Mouse (Mus musculus) lung, embryonic 15.5 days (tissue): ENCODE measurements around the gene Gm43951. TPM values are rescaled to one million over a fixed set of nuclear protein-coding genes. Genes with fewer than 3 reads are reported as not detected.
A peak's percentile ranks its signal among the peaks of the same experiment; 100 is the strongest.

Experiments used
- ATAC-seq: fragments of 200-750 bp; cut with Nextera tagmentation; 2 replicates; pipeline ENCODE4 v1.8.0; 2017; ENCODE audit warnings: moderate number of reproducible peaks, borderline replicate concordance; ENCODE audit not compliant: low FRiP score, low TSS enrichment; ENCODE audit errors: extremely low read depth
- H3K27ac ChIP-seq: fragments of 300-500 bp; sonication (generic); 2 replicates; pipeline ENCODE4 v1.5.1; 2015; ENCODE audit warnings: moderate library complexity, mild to moderate bottlenecking, inconsistent platforms
- H3K27me3 ChIP-seq: fragments of 300-500 bp; sonication (generic); 2 replicates; pipeline ENCODE4 v1.6.1; 2015; ENCODE audit warnings: inconsistent platforms
- H3K36me3 ChIP-seq: fragments of 300-500 bp; sonication (generic); 2 replicates; pipeline ENCODE4 v1.6.1; 2015; ENCODE audit warnings: inconsistent platforms
- H3K4me1 ChIP-seq: fragments of 300-500 bp; sonication (generic); 2 replicates; pipeline ENCODE4 v1.6.1; 2015; ENCODE audit warnings: inconsistent platforms
- H3K4me2 ChIP-seq: fragments of 300-500 bp; sonication (generic); 2 replicates; pipeline ENCODE4 v1.6.1; 2015; ENCODE audit warnings: inconsistent platforms, mild to moderate bottlenecking, moderate library complexity
- H3K4me3 ChIP-seq: fragments of 300-500 bp; sonication (generic); 2 replicates; pipeline ENCODE4 v1.5.1; 2015; ENCODE audit warnings: mild to moderate bottlenecking, inconsistent platforms
- H3K9ac ChIP-seq: fragments of 300-500 bp; sonication (generic); 2 replicates; pipeline ENCODE4 v1.6.1; 2015; ENCODE audit warnings: inconsistent platforms
- H3K9me3 ChIP-seq: fragments of 300-500 bp; sonication (generic); 2 replicates; pipeline ENCODE4 v1.6.1; 2016; ENCODE audit warnings: inconsistent platforms
- WGBS: fragments of 180-500 bp; shearing (Covaris S2); methylation state at CpG from one replicate; pipeline ENCODE4 v1.1.7; 2015; 5-methylcytosine and 5-hydroxymethylcytosine counted together
- polyA plus RNA-seq: library from polyadenylated mRNA; unstranded; fragments of >200 nt; fragmentation: Nextera tagmentation; extraction: Ambion mirVana; gene quantifications from 2 replicates; pipeline ENCODE4 v1.2.1, GENCODE M21; 2015

Gene Gm43951
- polyA plus RNA-seq, 1 experiment from 2014 or later: 0.44 TPM

- no peak overlapping the region for H3K4me3 ChIP-seq
- no peaks in the 10 kb centered on the region for H3K9me3 ChIP-seq
- ATAC-seq: no peak
- H3K4me1 ChIP-seq: no peaks in the 10 kb centered on the region
- no peak overlapping the region for H3K9ac ChIP-seq
- 10% methylated on average over 5 of the region's 5 CpGs for WGBS
- H3K27me3 ChIP-seq: no peaks in the 10 kb centered on the region
- no peak overlapping the region for H3K27ac ChIP-seq
- H3K4me2 ChIP-seq: no peak overlapping the region
- no peaks in the 10 kb centered on the region for H3K36me3 ChIP-seq
Observed at GRCm38 (mm10) chr11:72224865-72225264, 18.2 kb upstream of the Gm43951 start.

DNA sequence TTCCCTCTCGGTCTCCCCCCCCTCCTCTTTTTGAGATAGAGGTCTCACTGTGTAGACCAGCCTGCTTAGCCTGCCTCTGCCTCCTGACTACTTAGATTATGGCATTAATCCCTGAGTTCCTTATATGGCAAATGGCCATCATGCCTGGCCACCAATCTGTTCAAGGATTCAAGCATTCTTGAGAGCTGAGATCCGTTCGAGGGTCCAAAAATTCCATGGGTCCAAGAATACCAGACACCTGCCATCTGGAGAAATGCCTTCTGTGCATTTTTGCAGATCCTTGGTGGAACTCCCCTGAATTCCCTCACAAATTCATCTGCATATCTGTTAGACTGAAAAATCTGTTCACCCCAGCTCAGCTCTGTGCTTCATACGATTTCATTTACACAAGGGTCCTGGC lies 16.8 kb upstream of the Gm43951 start:
- H3K36me3 ChIP-seq: no peaks in the 10 kb centered on the region
- H3K4me3 ChIP-seq: no peak overlapping the region
- H3K4me1 ChIP-seq: no peaks in the 10 kb centered on the region
- no peak overlapping the region for H3K9ac ChIP-seq
- no peak overlapping the region for H3K4me2 ChIP-seq
- H3K9me3 ChIP-seq: no peaks in the 10 kb centered on the region
- no peaks in the 10 kb centered on the region for H3K27me3 ChIP-seq
- no peak for ATAC-seq
- no peak overlapping the region for H3K27ac ChIP-seq
- WGBS: 72% methylated on average over 4 of the region's 4 CpGs

DNA sequence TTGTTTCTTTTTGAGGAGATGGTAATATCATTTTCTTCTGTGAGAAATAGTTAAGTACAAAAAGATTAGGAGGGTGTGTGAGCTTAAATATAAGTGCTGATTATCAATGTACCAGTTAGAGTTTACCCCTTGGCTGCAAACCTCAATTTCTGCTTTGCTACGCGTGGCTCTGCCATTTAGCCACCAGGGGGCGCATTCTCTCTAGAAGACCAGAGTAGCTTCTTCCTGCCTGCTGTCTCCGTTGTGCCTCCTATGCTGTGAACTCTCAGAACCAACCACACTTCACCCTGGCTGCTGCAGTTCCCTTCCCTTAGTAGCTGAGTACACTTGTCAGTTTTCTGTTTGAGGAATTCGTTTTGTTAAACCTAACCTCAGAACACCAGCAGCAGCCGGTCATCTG lies 14.6 kb upstream of the Gm43951 start:
- 17% methylated on average over 6 of the region's 6 CpGs for WGBS
- H3K4me2 ChIP-seq: no peak overlapping the region
- H3K27me3 ChIP-seq: no peaks in the 10 kb centered on the region
- H3K9me3 ChIP-seq: no peaks in the 10 kb centered on the region
- H3K4me3 ChIP-seq: no peak overlapping the region
- H3K36me3 ChIP-seq: no peaks in the 10 kb centered on the region
- no peak overlapping the region for H3K9ac ChIP-seq
- no peak overlapping the region for H3K27ac ChIP-seq
- no peaks in the 10 kb centered on the region for H3K4me1 ChIP-seq
- no peak; the same call in 1 of the 2 replicates for ATAC-seq

- Histone ChIP-seq H3K9ac (no peak overlapping the region), H3K4me3 (no peak overlapping the region), H3K36me3 (peaks cover 3% of the 10 kb centered on the region), H3K27ac (no peak overlapping the region), H3K4me1 (peaks cover 6% of the 10 kb centered on the region; the same call in 1 of the 2 replicates), H3K9me3 (no peaks in the 10 kb centered on the region), H3K27me3 (no peaks in the 10 kb centered on the region), H3K4me2 (no peak overlapping the region)
- 70% methylated on average over 5 of the region's 5 CpGs for WGBS
- ATAC-seq: no peak
Observed at GRCm38 (mm10) chr11:72217116-72217515, 10.5 kb upstream of the Gm43951 start.

DNA sequence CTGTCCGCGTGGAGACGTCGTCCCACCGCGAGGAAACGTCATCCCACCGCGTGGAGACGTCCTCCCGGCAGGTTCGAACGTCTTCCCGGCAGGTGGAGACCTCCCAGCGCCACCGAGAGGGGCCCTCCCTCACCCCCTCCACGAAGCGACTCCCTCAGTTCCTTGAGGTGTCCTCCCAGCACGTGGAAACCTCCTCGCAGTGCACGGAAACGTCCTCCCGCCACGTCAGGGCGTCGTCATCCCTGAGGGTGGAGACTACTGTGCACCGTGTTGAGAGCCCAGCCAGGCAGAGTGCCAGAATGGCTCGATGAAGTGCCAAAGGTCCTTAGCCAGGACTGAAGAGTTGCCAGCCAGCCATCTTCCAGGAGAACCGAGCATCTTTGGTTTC lies 8.8 kb upstream of the Gm43951 start, which contains the start of gene Med31:
TSS of gene Med31 (minus strand) at position 183 of the 388 bp plus-strand sequence.
- Histone ChIP-seq H3K27ac (peak within 1 kb of the TSS; percentile 51), H3K4me1 (peaks cover 6% of the 10 kb centered on the region; the same call in 1 of the 2 replicates)
- peak; percentile 73 for ATAC-seq

GRCm38 (mm10) chr11:72214591-72215409 lies 8.2 kb upstream of the Gm43951 start:
- Histone ChIP-seq H3K4me3 (peak overlapping the region; percentile 72), H3K4me1 (peaks cover 6% of the 10 kb centered on the region; the same call in 1 of the 2 replicates), H3K4me2 (peak overlapping the region; percentile 95), H3K9me3 (no peaks in the 10 kb centered on the region), H3K36me3 (peaks cover 25% of the 10 kb centered on the region), H3K27me3 (no peaks in the 10 kb centered on the region), H3K9ac (peak overlapping the region; percentile 72), H3K27ac (peak overlapping the region; percentile 51)
- ATAC-seq: peak; percentile 95
- WGBS: 1% methylated on average over 51 of the region's 51 CpGs

More for the DNA sequence above, 8.8 kb upstream of the Gm43951 start, which contains the start of gene Med31:
- WGBS: under 1% methylated on average over 29 of the region's 29 CpGs
- H3K4me2 ChIP-seq: peak within 1 kb of the TSS; percentile 95
- peaks cover 19% of the 10 kb centered on the region for H3K36me3 ChIP-seq
- H3K27me3 ChIP-seq: no peaks in the 10 kb centered on the region
- H3K9ac ChIP-seq: peak within 1 kb of the TSS; percentile 72
- H3K9me3 ChIP-seq: no peaks in the 10 kb centered on the region
- H3K4me3 ChIP-seq: peak within 1 kb of the TSS; percentile 72

GRCm38 (mm10) chr11:72207834-72208377 lies 1.3 kb upstream of the Gm43951 start:
- peaks cover 20% of the 10 kb centered on the region for H3K4me1 ChIP-seq
- WGBS: 9% methylated on average over 17 of the region's 17 CpGs

GRCm38 (mm10) chr11:72207204-72207833 lies 679 bp upstream of the Gm43951 start, which contains the start of the genes 4933427D14Rik and Txndc17:
TSS of gene 4933427D14Rik (minus strand) at chr11:72207459.
TSS of gene Txndc17 (plus strand) at chr11:72207547.
- peaks cover 27% of the 10 kb centered on the region for H3K36me3 ChIP-seq
- peak within 1 kb of the TSS; percentile 73 for H3K4me3 ChIP-seq
- peak within 1 kb of the TSS; percentile 88 for H3K4me2 ChIP-seq
- H3K4me1 ChIP-seq: peaks cover 20% of the 10 kb centered on the region
- H3K27ac ChIP-seq: peak within 1 kb of the TSS; percentile 69
- H3K9me3 ChIP-seq: no peaks in the 10 kb centered on the region
- H3K27me3 ChIP-seq: no peaks in the 10 kb centered on the region
- H3K9ac ChIP-seq: peak within 1 kb of the TSS; percentile 73
- WGBS: under 1% methylated on average over 42 of the region's 42 CpGs
- peak; percentile 94 for ATAC-seq

More at GRCm38 (mm10) chr11:72207834-72208377, 1.3 kb upstream of the Gm43951 start:
- Histone ChIP-seq H3K27me3 (no peaks in the 10 kb centered on the region), H3K27ac (peak overlapping the region; percentile 69; the same call in 1 of the 2 replicates), H3K4me2 (peak overlapping the region; percentile 88), H3K36me3 (peaks cover 28% of the 10 kb centered on the region), H3K9ac (peak overlapping the region; percentile 73), H3K9me3 (no peaks in the 10 kb centered on the region), H3K4me3 (peak overlapping the region; percentile 73)
- no peak for ATAC-seq

DNA sequence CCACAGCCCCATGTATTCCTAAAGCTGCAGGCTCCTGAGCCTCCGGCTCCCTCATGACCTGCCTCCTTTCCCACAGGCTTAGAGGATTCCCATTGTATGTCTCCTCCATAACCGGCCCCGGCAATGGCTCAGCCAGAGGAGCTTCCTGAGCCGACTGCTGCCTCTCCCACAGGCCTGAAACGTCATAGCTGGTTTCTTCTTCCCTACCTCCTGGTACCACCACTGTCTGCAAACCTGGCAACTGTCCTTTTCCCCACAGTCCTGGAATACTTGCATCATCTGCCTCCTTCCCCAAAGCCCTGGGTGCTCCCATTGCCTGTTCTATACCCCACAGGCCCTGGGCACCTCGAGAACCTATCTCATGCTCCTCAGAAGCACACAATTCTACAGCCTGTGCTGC lies 1.4 kb downstream of the Gm43951 start:
- no peak overlapping the region for H3K4me3 ChIP-seq
- peak overlapping the region; percentile 88; the same call in 1 of the 2 replicates for H3K4me2 ChIP-seq

GRCm38 (mm10) chr11:72203440-72203839 lies 3.2 kb downstream of the Gm43951 start:
- Histone ChIP-seq H3K9ac (no peak overlapping the region), H3K4me1 (peaks cover 20% of the 10 kb centered on the region), H3K4me2 (no peak overlapping the region), H3K4me3 (no peak overlapping the region), H3K27ac (no peak overlapping the region), H3K9me3 (no peaks in the 10 kb centered on the region), H3K27me3 (no peaks in the 10 kb centered on the region), H3K36me3 (peaks cover 12% of the 10 kb centered on the region)
- ATAC-seq: no peak
- WGBS: 85% methylated on average over 1 of the region's 1 CpGs

More for the DNA sequence above, 1.4 kb downstream of the Gm43951 start:
- peaks cover 20% of the 10 kb centered on the region for H3K4me1 ChIP-seq
- no peak overlapping the region for H3K9ac ChIP-seq
- no peaks in the 10 kb centered on the region for H3K9me3 ChIP-seq
- peaks cover 17% of the 10 kb centered on the region for H3K36me3 ChIP-seq
- no peak overlapping the region for H3K27ac ChIP-seq
- 76% methylated on average over 6 of the region's 6 CpGs for WGBS
- no peaks in the 10 kb centered on the region for H3K27me3 ChIP-seq
- no peak for ATAC-seq

- Histone ChIP-seq H3K9me3 (no peaks in the 10 kb centered on the region), H3K36me3 (peaks cover 20% of the 10 kb centered on the region), H3K4me2 (no peak overlapping the region), H3K27me3 (no peaks in the 10 kb centered on the region), H3K27ac (peak overlapping the region; percentile 54), H3K4me1 (no peaks in the 10 kb centered on the region), H3K9ac (no peak overlapping the region), H3K4me3 (no peak overlapping the region)
- WGBS: 79% methylated on average over 8 of the region's 8 CpGs
- no peak for ATAC-seq
Observed at GRCm38 (mm10) chr11:72196506-72196905, 10.1 kb downstream of the Gm43951 start.
